Mouse (Mus musculus) MEL (cell line): ENCODE measurements around the gene Atf3. TPM values are rescaled to one million over a fixed set of nuclear protein-coding genes. Genes with fewer than 3 reads are reported as not detected.

ENCODE experiments used
- DNase-seq: peaks from one replicate; pipeline ENCODE4 v3.0.0; 2011; ENCODE audit warnings: low read depth, low spot score
- H3K27ac ChIP-seq: 2 replicates; pipeline ENCODE4 v1.5.1; 2012; ENCODE audit warnings: low read depth, mild to moderate bottlenecking, control low read depth, low read length, moderate library complexity; ENCODE audit not compliant: control insufficient read depth
- H3K27me3 ChIP-seq, 2 experiments: fragments of 150-350 bp in 1 of 2; sonication (generic) in 1 of 2; 2 replicates each; pipeline ENCODE4 v1.6.1; 2012; ENCODE audit warnings: low read length in 2 of 2, mild to moderate bottlenecking in 2 of 2, improper control_type of control experiment in 1 of 2, moderate library complexity in 1 of 2; ENCODE audit not compliant: insufficient read depth in 2 of 2, control insufficient read depth in 1 of 2
- H3K36me3 ChIP-seq, 2 experiments: 2 replicates each; pipeline ENCODE4 v1.6.1; 2012 to 2014; ENCODE audit warnings: low read length in 2 of 2, improper control_type of control experiment in 1 of 2, inconsistent platforms in 1 of 2, mild to moderate bottlenecking in 1 of 2; ENCODE audit not compliant: insufficient read depth in 2 of 2, control insufficient read depth in 1 of 2
- H3K4me1 ChIP-seq, 2 experiments: fragments of 150-350 bp in 1 of 2; sonication (generic) in 1 of 2; 2 replicates each; pipeline ENCODE4 v1.6.1; 2012; ENCODE audit warnings: low read length in 2 of 2, improper control_type of control experiment in 1 of 2, mild to moderate bottlenecking in 1 of 2; ENCODE audit not compliant: insufficient read depth in 2 of 2, control insufficient read depth in 1 of 2
- H3K4me3 ChIP-seq, 2 experiments: fragments of 150-350 bp in 1 of 2; sonication (generic) in 1 of 2; 2 replicates each; pipeline ENCODE4 v1.5.1; 2012; ENCODE audit warnings: low read depth in 2 of 2, low read length in 2 of 2, mild to moderate bottlenecking in 2 of 2, moderate library complexity in 2 of 2, control low read depth in 1 of 2, improper control_type of control experiment in 1 of 2; ENCODE audit not compliant: control insufficient read depth in 1 of 2, insufficient read depth in 1 of 2
- H3K79me2 ChIP-seq: 2 replicates; pipeline ENCODE4 v1.6.1; 2012; ENCODE audit warnings: mild to moderate bottlenecking, low read length, moderate library complexity; ENCODE audit not compliant: control insufficient read depth, poor library complexity, insufficient read depth
- H3K9ac ChIP-seq: 2 replicates; pipeline ENCODE4 v1.6.1; 2012; ENCODE audit warnings: low read depth, mild to moderate bottlenecking, control low read depth, low read length, moderate library complexity; ENCODE audit not compliant: control insufficient read depth, poor library complexity, severe bottlenecking
- H3K9me3 ChIP-seq: fragments of 150-350 bp; sonication (generic); replicated peaks from 2 replicates; pipeline ENCODE4 v1.6.1; 2012; ENCODE audit warnings: mild to moderate bottlenecking, low read length, improper control_type of control experiment, moderate library complexity; ENCODE audit not compliant: insufficient read depth
- BHLHE40 ChIP-seq: IDR thresholded peaks from 2 replicates; pipeline ENCODE4 v1.6.1; 2012; ENCODE audit warnings: low read depth, mild to moderate bottlenecking, inconsistent platforms, low read length, improper control_type of control experiment, borderline replicate concordance
- CHD1 ChIP-seq: IDR thresholded peaks from 2 replicates; pipeline ENCODE4 v1.6.1; 2012; ENCODE audit warnings: low read depth, mild to moderate bottlenecking, inconsistent platforms, low read length, improper control_type of control experiment
- CTCF ChIP-seq, 3 experiments: IDR thresholded peaks in 2 of 3; conservative IDR thresholded peaks in 1 of 3; 2 replicates each; pipeline ENCODE4 v1.5.1; 2011 to 2012; ENCODE audit warnings: low read length in 3 of 3, low read depth in 2 of 3, mild to moderate bottlenecking in 2 of 3, improper control_type of control experiment in 1 of 3, inconsistent platforms in 1 of 3, mixed read lengths in 1 of 3, moderate library complexity in 1 of 3; ENCODE audit not compliant: control insufficient read depth in 1 of 3, insufficient read depth in 1 of 3, poor library complexity in 1 of 3, severe bottlenecking in 1 of 3
- E2F4 ChIP-seq: IDR thresholded peaks from 2 replicates; pipeline ENCODE4 v1.6.1; 2011; ENCODE audit warnings: low read depth, low read length, improper control_type of control experiment, borderline replicate concordance
- ELF1 ChIP-seq: IDR thresholded peaks from 2 replicates; pipeline ENCODE4 v1.6.1; 2014; ENCODE audit warnings: low read depth, mild to moderate bottlenecking, inconsistent platforms, low read length, improper control_type of control experiment, moderate library complexity
- EP300 ChIP-seq, 2 experiments: IDR thresholded peaks; 2 replicates each; pipeline ENCODE4 v1.6.1; 2011; ENCODE audit warnings: improper control_type of control experiment in 2 of 2, low read length in 2 of 2, low read depth in 1 of 2, mild to moderate bottlenecking in 1 of 2
- GATA1 ChIP-seq: IDR thresholded peaks from 2 replicates; pipeline ENCODE4 v1.6.1; 2011; ENCODE audit warnings: low read depth, low read length, improper control_type of control experiment
- KAT2A ChIP-seq: conservative IDR thresholded peaks from 2 replicates; pipeline ENCODE4 v1.6.1; 2012; ENCODE audit warnings: low read depth, low read length, improper control_type of control experiment, inconsistent platforms
- MAFK ChIP-seq: IDR thresholded peaks from 2 replicates; pipeline ENCODE4 v1.6.1; 2011; ENCODE audit warnings: low read depth, mild to moderate bottlenecking, low read length, improper control_type of control experiment, borderline replicate concordance
- MAZ ChIP-seq: IDR thresholded peaks from 2 replicates; pipeline ENCODE4 v1.6.1; 2012; ENCODE audit warnings: low read depth, mild to moderate bottlenecking, inconsistent platforms, low read length, improper control_type of control experiment
- NRF1 ChIP-seq: IDR thresholded peaks from 2 replicates; pipeline ENCODE4 v1.6.1; 2014; ENCODE audit warnings: low read depth, mild to moderate bottlenecking, inconsistent platforms, low read length, improper control_type of control experiment, moderate library complexity; ENCODE audit not compliant: poor library complexity, insufficient read depth, severe bottlenecking
- POLR2A ChIP-seq, 2 experiments: IDR thresholded peaks; 2 replicates each; pipeline ENCODE4 v1.6.1; 2011 to 2012; ENCODE audit warnings: low read length in 2 of 2, mild to moderate bottlenecking in 2 of 2, control low read depth in 1 of 2, improper control_type of control experiment in 1 of 2, low read depth in 1 of 2, moderate library complexity in 1 of 2; ENCODE audit not compliant: control insufficient read depth in 1 of 2, insufficient read depth in 1 of 2, poor library complexity in 1 of 2
- POLR2AphosphoS2 ChIP-seq: IDR thresholded peaks from 2 replicates; pipeline ENCODE4 v1.6.1; 2011; ENCODE audit warnings: low read length, improper control_type of control experiment
- POLR2AphosphoS5 ChIP-seq: IDR thresholded peaks from 2 replicates; pipeline ENCODE4 v1.6.1; 2012; ENCODE audit warnings: low read depth, borderline replicate concordance, mild to moderate bottlenecking, inconsistent platforms, low read length, moderate library complexity, mixed read lengths
- RAD21 ChIP-seq: IDR thresholded peaks from 2 replicates; pipeline ENCODE4 v1.6.1; 2011; ENCODE audit warnings: mild to moderate bottlenecking, low read depth, low read length, improper control_type of control experiment
- SMC3 ChIP-seq: IDR thresholded peaks from 2 replicates; pipeline ENCODE4 v1.6.1; 2011; ENCODE audit warnings: low read depth, low read length, improper control_type of control experiment
- TBP ChIP-seq: IDR thresholded peaks from 2 replicates; pipeline ENCODE4 v1.8.0; 2011; ENCODE audit warnings: low read depth, low read length, improper control_type of control experiment
- USF1 ChIP-seq: IDR thresholded peaks from 2 replicates; pipeline ENCODE4 v1.6.1; 2014; ENCODE audit warnings: low read depth, mild to moderate bottlenecking, inconsistent platforms, low read length, improper control_type of control experiment, moderate library complexity
- ZKSCAN1 ChIP-seq: IDR thresholded peaks from 2 replicates; pipeline ENCODE4 v1.6.1; 2012; ENCODE audit warnings: low read depth, mild to moderate bottlenecking, inconsistent platforms, low read length, improper control_type of control experiment, moderate library complexity
- ZMIZ1 ChIP-seq: IDR thresholded peaks from 2 replicates; pipeline ENCODE4 v1.6.1; 2012; ENCODE audit warnings: low read depth, mild to moderate bottlenecking, inconsistent platforms, low read length, improper control_type of control experiment, moderate library complexity
- ZNF384 ChIP-seq: IDR thresholded peaks from 2 replicates; pipeline ENCODE4 v1.6.1; 2012; ENCODE audit warnings: low read depth, mild to moderate bottlenecking, inconsistent platforms, low read length, improper control_type of control experiment
- polyA plus RNA-seq, 2 experiments: library from polyadenylated mRNA; stranded (reverse) in 1 of 2; unstranded in 1 of 2; fragments of >175 nt in 1 of 2; fragments of >200 nt in 1 of 2; gene quantifications; 2 replicates each; pipeline versions ENCODE4 v1.2.1 to v1.2.4; 2012; ENCODE audit warnings: low replicate concordance in 2 of 2, low read depth in 1 of 2; ENCODE audit not compliant: insufficient read length in 2 of 2, insufficient read depth in 1 of 2, missing spikeins in 1 of 2
- total RNA-seq: library from RNA; depleted of rRNA; stranded (reverse); fragments of 300-350 nt; gene quantifications from 2 replicates; pipeline ENCODE4 v1.2.3, GENCODE M21; 2012

Gene Atf3
- total and polyA plus RNA-seq, 3 experiments: 0.46 to 1.4 TPM; not detected in 1

GRCm38 (mm10) chr1:191234837-191235236 is 17.0 kb upstream of the Atf3 start:
- TF ChIP-seq GATA1 (no peak), BHLHE40 (no peak), ELF1 (no peak), RAD21 (no peak), USF1 (no peak), POLR2AphosphoS2 (no peak), ZMIZ1 (no peak), NRF1 (no peak), POLR2AphosphoS5 (no peak), POLR2A (IDR thresholded peaks at IDR 0.05; ENCODE audit: control insufficient read depth in 1 of 2, insufficient read depth in 1 of 2, low read depth in 1 of 2, low read length in 2 of 2, poor library complexity in 1 of 2) (no peak), MAFK (no peak), EP300 (IDR thresholded peaks at IDR 0.05; ENCODE audit: low read depth in 1 of 2, low read length in 2 of 2) (no peak), TBP (no peak), CTCF (IDR thresholded peaks at IDR 0.05 in 2 of 3, conservative IDR thresholded peaks at IDR 0.05 in 1 of 3; ENCODE audit: control insufficient read depth in 1 of 3, insufficient read depth in 1 of 3, low read depth in 2 of 3, low read length in 3 of 3, poor library complexity in 1 of 3, severe bottlenecking in 1 of 3) (no peak), SMC3 (no peak), CHD1 (no peak), KAT2A (no peak), ZNF384 (no peak), ZKSCAN1 (no peak)
- no peak for DNase-seq
- H3K4me3 ChIP-seq: no peak overlapping the region
- H3K79me2 ChIP-seq: no peaks in the 10 kb centered on the region
- no peak overlapping the region for H3K27ac ChIP-seq
- no peak overlapping the region for H3K9ac ChIP-seq
- no peaks in the 10 kb centered on the region for H3K27me3 ChIP-seq
- no peaks in the 10 kb centered on the region for H3K9me3 ChIP-seq
- H3K4me1 ChIP-seq: no peaks in the 10 kb centered on the region
- H3K36me3 ChIP-seq: no peaks in the 10 kb centered on the region

- no peak for DNase-seq
- H3K27me3 ChIP-seq: no peaks in the 10 kb centered on the region
- 0 out of 2 replicates have a peak, but pooled peaks cover 1% of the 10 kb centered on the region for H3K79me2 ChIP-seq
- H3K9me3 ChIP-seq: no peaks in the 10 kb centered on the region
- H3K27ac ChIP-seq: no peak overlapping the region
- H3K36me3 ChIP-seq: peaks cover 0 to 6% of the 10 kb centered on the region in 2 experiments; a peak in 2 of 4 replicates
- TF ChIP-seq E2F4 (no peak), ZNF384 (no peak), MAZ (no peak)
- H3K4me1 ChIP-seq: peaks cover 0 to 3% of the 10 kb centered on the region in 2 experiments; a peak in 2 of 4 replicates
- no peak overlapping the region for H3K4me3 ChIP-seq
- H3K9ac ChIP-seq: no peak overlapping the region
Observed at GRCm38 (mm10) chr1:191230355-191230931, 12.6 kb upstream of the Atf3 start.
